Mouse (Mus musculus) ovary, adult 18-20 months (tissue): ENCODE results near the gene Lrrc10.
"Not testable (repeated sequence)": the region's sequence is repeated elsewhere in the genome, so short reads cannot be mapped to it uniquely, and the experiment has no call there.

Source experiments
- DNase-seq: peaks from one replicate; pipeline ENCODE4 v3.0.0; 2022; ENCODE audit warnings: low spot score, mixed read lengths

Gene Lrrc10

DNA sequence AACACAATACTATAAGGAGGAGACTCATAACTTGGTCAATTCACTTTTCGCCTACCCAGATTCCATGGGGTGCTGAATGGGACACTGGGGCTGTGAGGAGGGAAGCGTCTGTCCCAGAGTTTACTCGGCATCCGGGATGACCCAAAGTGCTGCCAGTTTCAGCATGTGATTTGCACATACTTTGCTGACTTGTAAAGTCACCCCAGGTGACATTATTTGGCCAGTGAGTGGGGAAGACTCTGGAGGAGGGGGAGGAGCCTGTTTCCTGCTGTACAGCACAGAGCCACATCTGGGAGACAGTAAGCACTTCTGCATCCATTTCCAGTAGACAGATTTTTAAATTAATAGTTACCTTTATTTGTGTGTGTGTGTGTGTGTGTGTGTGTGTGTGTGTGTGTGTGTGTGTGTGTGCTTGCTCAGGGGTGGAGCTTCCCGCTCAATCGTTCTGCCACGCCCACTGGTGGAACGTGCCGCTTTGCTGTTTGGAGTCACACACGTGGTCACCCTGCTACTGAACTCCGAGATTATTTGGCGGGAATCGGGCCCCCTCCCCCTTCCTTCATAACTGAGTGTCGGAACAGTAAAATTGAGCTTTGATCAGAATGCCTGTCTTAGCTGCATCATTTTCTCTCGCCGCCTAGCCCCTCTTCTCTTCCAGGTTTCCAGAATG lies 1.5 kb upstream of the Lrrc10 start:
- DNase-seq, result not testable (repeated sequence)

- DNase-seq, result no peak
Observed at GRCm38 (mm10) chr10:117049253-117049652, 4.1 kb downstream of the Lrrc10 start.

DNA sequence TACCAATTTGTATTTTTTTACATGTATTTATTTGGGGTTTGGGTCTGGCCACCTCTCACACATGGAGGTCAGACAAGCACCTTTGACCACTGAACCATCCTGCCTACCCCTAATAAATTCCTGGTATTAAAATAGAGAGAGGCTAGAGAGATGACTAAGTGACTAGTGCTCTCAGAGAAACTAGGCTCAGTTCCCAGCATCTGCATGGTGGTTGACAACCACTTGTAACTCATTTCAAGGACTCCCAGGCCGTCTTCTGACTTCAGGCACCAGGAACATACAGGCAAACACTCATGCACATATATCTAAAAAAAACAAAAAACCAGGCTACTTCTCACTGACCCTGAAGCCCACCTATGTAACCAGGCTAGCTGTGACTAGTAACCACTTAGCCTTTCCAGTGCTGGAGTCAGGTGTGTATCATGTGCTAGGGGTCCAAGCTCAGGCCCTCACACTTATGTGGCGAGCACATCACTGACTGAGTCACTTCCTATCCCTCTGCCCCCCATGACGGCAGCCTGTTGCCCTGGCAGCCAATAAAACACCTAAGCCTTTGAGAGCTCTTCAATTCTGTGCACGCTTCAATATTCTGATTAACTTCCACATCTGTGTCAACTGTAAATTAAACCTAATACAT lies 4.9 kb downstream of the Lrrc10 start:
- no peak for DNase-seq

- DNase-seq, result no peak
Observed at GRCm38 (mm10) chr10:117055668-117056067, 10.5 kb downstream of the Lrrc10 start.

GRCm38 (mm10) chr10:117062894-117063253 lies 17.7 kb downstream of the Lrrc10 start:
- no peak for DNase-seq

- peak; percentile 88 for DNase-seq
Observed at GRCm38 (mm10) chr10:117063254-117064021, 18.3 kb downstream of the Lrrc10 start, which contains the start of gene Cct2. Gene Cct2, minus strand, starts transcription at chr10:117063814.

- no peak for DNase-seq
Observed at GRCm38 (mm10) chr10:117064076-117064475, 18.9 kb downstream of the Lrrc10 start.

DNA sequence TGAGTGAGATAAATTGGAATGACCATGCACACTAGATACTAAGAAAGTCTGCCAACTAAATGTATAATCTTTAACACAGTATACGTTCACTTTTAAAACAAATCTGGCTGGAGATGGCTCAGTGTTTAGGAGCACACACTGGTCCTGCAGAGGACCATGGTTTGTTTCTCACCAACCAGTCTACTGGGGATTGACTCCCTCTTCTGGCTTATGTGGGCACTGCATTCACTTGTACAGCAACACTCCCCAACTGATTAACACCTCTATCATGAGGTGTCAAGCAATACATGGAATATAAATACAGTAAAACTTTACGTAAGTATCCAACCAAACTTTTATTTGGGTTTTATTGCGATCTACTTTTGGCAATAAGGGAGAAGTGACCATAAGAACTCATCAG lies 24.0 kb downstream of the Lrrc10 start:
- no peak for DNase-seq

DNA sequence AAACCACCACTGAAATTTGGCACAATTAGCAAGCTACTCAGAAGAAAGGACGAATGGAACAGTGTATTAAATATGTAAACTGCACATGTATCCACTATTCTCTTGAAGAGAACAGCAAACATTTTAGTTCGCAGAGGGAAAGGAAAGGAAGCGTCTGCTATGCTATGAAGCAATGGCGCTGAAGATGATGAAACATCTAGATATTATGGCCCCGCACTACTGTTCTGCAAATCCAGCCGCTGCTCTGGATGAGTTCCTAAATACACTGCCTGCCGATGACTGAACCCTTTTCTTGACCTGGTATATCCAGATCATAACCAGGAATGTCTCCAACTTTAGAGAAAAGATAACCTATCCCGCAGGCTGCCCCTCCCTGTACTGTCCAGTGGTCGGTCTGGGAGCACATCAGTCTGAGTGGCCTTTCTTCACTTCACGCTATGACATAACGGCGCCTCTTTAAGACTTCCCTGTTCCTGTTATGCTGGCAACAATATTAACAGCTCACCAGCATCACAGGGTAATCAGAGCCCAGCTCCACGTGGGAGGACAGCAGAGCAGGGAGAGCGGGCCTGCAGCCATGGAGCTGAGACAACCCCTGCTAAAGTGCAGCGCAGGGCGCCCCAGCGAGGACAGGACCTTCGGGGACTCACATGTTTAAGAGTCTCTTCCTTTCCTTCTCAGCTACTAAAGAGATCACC lies 27.2 kb downstream of the Lrrc10 start:
- DNase-seq, result no peak

DNA sequence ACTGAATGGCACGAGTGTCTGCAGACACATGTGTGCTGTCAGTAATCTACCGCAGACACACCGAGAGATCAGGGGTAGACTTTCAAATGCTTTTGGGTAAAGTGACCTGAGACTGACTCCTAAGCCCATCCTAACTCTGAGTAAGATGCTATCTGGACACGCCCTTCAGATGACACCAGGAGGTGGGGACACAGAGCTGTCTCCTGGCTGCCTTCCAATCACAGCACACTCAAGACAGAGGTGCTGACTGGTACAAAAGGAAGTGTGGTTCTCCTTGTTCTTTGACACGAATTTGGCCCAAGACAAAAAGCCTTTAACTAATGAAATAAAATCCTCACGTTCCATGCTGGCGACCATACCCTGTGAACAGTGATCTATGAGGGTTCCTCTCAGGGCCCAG lies 28.0 kb downstream of the Lrrc10 start:
- no peak for DNase-seq

- no peak for DNase-seq
Observed at GRCm38 (mm10) chr10:117078284-117078683, 33.1 kb downstream of the Lrrc10 start.

- no peak for DNase-seq
Observed at GRCm38 (mm10) chr10:117081326-117081725, 36.2 kb downstream of the Lrrc10 start.

GRCm38 (mm10) chr10:117081914-117082359 lies 36.8 kb downstream of the Lrrc10 start:
- DNase-seq, result no peak

DNA sequence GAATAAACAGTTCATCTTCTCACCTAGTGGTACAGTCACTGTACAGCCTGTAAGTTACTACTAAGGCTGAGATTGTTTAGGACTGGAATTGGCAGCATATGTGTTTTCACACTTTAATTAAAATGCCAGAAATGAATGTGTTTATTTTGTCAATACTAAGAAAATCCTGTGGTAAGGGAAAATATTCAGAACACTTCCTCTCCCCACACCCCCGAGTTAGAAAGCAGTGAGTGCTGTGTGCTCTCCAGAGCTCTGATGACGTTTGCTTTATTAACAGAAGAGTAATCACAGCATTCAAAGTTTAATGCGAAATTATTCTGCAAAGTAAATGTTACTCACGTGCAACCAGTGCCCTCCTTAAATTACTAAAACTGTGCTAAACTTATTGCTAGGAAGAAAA lies 44.5 kb downstream of the Lrrc10 start:
- no peak for DNase-seq

- DNase-seq, result no peak
Observed at GRCm38 (mm10) chr10:117094504-117095329, 49.6 kb downstream of the Lrrc10 start.

- DNase-seq, result no peak
Observed at GRCm38 (mm10) chr10:117096096-117096495, 51.0 kb downstream of the Lrrc10 start.
